Mouse (Mus musculus) bone marrow macrophage, adult 2 months (primary cell): ENCODE measurements at regions not wholly inside any gene's neighbourhood (a gene's known extent, or its start where the extent isn't known, plus 50 kb on each side); places are given as distances from the start of the nearest gene placed in this dataset.

Source experiments
- H3K27ac ChIP-seq: 2 replicates; pipeline ENCODE4 v1.5.1; 2012; ENCODE audit warnings: low read depth, low read length; ENCODE audit not compliant: insufficient read depth
- H3K4me1 ChIP-seq: 2 replicates; pipeline ENCODE4 v1.6.1; 2012; ENCODE audit warnings: low read length; ENCODE audit not compliant: control insufficient read depth, insufficient read depth
- H3K4me3 ChIP-seq: 2 replicates; pipeline ENCODE4 v1.5.1; 2012; ENCODE audit warnings: mild to moderate bottlenecking, low read length, moderate library complexity; ENCODE audit not compliant: insufficient read depth
- CTCF ChIP-seq: IDR thresholded peaks from 2 replicates; pipeline ENCODE4 v1.5.1; 2012; ENCODE audit warnings: low read depth, mild to moderate bottlenecking, low read length, moderate library complexity
- POLR2A ChIP-seq: IDR thresholded peaks from 2 replicates; pipeline ENCODE4 v1.6.1; 2012; ENCODE audit warnings: mild to moderate bottlenecking, low read depth, low read length, borderline replicate concordance

DNA sequence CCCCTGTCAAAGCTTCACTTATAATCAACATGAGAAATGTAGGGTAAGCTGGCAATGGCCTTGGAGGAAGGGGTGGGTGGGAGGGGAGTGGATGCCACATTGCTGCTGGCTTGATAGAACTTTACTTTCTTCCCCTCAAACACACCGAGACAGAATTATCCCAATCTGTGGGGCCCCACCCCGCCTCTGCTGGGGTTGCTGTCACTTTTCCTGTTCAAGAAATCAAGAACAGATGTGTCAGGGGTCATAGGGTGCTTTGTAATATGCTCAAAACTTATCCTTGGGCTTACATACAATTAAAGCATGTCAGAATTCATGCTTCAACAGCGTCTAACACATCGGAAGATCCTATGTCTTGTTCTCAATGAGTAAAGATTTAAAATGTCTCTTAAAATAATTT is 101.9 kb upstream of the Satb2 start:
- Histone ChIP-seq H3K4me3 (no peak overlapping the region), H3K27ac (no peak overlapping the region)
- TF ChIP-seq CTCF (no peak), POLR2A (no peak)

DNA sequence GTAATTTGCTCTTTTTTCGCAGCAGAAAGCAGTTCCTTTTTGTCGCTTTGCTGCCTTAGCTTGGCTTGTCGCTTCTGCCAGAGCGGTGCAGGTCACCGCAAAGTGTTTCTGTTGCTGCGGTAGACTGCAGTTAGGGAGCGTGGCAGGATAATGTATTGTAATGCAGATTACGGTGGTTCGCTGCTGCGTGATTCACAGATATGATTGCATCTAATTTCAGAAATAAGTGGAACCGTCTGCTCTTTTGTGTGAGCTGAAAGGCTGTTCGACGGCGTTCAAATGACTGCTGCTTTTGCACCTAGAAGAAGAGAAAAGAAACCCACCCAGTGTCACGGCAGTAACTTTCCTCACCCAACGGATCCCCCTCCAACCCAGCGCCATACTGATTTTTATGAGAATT is 104.7 kb upstream of the Satb2 start:
- Histone ChIP-seq H3K4me3 (no peak overlapping the region), H3K27ac (no peak overlapping the region), H3K4me1 (no peaks in the 10 kb centered on the region)
- TF ChIP-seq CTCF, result no peak
- no peak for TF ChIP-seq POLR2A

More for the DNA sequence above, 101.9 kb upstream of the Satb2 start:
- H3K4me1 ChIP-seq, result no peaks in the 10 kb centered on the region

DNA sequence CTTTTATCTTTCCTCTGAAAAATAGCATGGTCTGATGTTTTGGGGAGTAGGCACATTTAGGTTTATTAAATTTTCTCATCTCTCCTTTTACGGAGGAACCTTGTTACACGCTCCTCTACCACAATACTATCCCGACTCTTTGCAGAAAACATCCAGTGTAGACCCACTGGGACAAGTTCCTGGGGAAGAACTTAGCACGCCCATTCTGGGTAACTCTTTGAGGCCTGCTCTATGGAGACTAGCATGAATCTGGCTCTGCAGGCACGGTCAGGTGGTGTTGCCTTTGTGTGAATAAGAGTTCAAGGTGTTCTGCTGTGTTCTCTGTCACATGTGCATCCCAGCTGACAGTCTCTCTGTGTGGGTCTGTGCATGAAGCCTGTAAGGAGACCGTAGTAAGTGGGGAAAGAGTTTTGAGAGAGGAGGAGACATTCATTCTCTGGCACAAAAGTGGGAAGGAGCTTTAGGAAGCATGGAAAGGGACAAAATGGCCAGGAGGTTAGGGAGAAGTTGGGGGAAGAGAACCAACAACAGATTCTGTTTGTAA is 105.2 kb upstream of the Satb2 start:
- Histone ChIP-seq H3K27ac (no peak overlapping the region), H3K4me1 (no peaks in the 10 kb centered on the region), H3K4me3 (no peak overlapping the region)
- TF ChIP-seq POLR2A (no peak), CTCF (no peak)

DNA sequence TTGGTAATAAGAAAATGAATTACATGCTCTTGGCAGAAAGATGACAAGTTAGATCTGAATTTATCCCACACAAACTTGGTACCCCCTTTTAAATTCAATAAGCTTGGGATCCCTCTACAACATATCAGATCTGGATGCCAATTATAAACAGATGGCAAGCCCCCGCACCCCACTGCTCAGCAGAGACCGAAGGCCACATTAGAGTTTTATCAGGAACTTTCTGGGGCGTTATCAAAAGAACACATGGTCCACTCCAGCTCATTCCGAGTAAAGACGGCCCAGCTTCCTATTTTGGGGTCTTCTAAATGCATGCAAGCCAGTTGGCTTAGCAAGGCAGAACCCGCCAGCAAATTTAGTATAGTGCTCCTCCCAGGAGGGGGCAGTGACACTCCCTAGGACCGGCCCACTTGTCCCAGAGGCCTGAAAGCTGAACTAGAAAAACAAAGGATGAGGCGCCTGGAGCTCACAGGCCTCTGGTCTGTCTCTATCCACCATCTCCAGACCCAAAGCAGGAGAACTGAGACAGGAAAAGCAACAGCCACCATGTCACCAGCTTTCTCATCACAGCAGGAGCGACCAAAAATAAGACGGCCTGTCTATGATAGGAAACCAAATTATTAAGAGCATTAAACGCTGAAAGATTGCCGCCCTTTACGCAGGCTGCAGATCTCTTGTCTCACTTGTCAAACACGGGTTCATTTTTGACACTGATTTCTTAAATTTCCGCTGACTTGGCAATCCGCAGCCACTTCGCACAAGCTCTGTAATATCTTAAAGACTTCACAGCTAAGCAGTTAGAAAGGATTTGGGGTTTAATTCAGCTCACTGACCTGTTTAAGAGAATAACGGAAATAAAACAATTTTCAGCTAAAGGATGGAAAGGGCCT is 117.2 kb upstream of the Satb2 start:
- Histone ChIP-seq H3K4me1 (no peaks in the 10 kb centered on the region), H3K27ac (no peak overlapping the region), H3K4me3 (no peak overlapping the region)
- no peak for TF ChIP-seq CTCF

DNA sequence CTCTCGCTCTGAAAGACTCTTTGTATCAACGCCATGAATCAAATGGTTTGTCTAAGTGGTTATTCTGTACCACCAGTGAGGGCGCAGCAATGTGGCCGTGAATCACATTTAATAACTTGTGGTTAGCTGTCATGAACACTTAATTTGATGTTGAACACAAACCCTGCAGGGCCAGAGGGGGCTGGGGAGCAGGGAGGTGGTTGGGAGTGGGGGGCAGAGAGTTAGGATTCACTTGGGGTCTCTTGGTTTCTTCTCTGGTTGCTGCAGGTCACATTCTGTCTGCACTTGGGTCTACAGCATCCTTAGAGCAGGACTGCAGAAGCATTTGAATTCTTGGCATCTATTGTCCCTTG is 117.8 kb upstream of the Satb2 start:
- Histone ChIP-seq H3K27ac (no peak overlapping the region), H3K4me3 (no peak overlapping the region), H3K4me1 (no peaks in the 10 kb centered on the region)
- TF ChIP-seq CTCF (no peak), POLR2A (no peak)

DNA sequence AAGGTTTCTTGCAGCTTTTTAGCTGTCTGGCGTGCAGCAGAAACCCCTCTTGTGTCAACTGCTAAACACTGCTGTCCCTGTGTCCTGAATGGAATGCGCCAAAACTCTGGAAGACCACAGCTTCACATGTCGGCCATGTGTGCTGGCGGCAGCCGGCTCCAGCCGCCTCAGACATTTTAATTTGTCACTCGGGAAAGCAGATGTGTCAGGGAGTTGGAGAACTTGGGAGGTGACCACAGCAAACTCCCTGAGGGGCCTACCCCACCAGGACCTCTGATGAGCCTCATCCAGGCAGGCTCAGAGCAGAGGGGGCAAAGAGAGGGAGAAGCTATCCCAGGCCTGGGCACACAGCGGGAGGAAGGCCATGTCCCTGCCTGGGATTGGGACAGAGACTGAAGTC is 118.3 kb upstream of the Satb2 start:
- TF ChIP-seq CTCF (no peak), POLR2A (no peak)
- Histone ChIP-seq H3K4me1 (no peaks in the 10 kb centered on the region), H3K27ac (no peak overlapping the region)

DNA sequence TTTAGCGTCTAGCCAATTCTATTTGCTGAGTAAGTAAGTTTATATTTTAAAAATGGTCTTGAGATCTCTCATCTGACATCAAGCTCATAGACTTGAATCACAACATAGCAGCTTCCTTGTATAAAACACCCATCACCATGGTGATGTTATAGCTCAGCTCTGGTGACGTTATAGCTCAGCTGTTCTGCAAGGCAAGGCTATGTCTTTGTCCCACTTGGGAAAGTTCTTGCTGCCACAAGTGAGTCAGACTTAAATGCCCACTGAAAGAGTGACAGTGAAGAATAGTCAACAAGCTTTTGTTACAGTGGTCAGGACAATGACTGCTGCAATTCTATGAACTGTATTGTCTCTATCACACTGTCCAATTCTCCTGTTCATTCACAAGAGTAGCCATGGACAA is 122.2 kb upstream of the Satb2 start:
- H3K4me3 ChIP-seq, result no peak overlapping the region
- no peak for TF ChIP-seq POLR2A
- no peak for TF ChIP-seq CTCF

More for the DNA sequence above, 118.3 kb upstream of the Satb2 start:
- no peak overlapping the region for H3K4me3 ChIP-seq

DNA sequence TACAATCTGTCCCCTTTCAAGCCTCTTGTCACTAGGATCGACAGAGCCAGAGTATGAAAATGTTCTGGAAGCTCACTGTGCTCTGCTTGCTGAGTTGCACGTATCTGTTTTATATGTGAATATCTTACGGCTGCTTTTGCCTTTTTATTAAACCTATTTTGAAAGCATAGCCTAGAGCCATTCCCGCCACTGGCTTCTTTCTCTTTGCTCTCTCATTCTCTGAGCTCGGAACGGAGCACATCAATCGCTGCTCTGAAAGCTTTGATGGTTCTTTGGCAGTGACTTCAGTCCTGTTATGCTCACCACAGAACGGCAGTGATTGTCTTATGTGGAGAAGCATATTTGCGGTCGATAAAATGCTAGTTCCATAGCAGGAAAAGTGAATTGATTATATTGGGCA is 128.9 kb upstream of the Satb2 start:
- Histone ChIP-seq H3K4me1 (no peaks in the 10 kb centered on the region), H3K4me3 (no peak overlapping the region), H3K27ac (no peak overlapping the region)
- TF ChIP-seq CTCF (no peak), POLR2A (no peak)

More for the DNA sequence above, 122.2 kb upstream of the Satb2 start:
- Histone ChIP-seq H3K27ac (no peak overlapping the region), H3K4me1 (no peaks in the 10 kb centered on the region)

DNA sequence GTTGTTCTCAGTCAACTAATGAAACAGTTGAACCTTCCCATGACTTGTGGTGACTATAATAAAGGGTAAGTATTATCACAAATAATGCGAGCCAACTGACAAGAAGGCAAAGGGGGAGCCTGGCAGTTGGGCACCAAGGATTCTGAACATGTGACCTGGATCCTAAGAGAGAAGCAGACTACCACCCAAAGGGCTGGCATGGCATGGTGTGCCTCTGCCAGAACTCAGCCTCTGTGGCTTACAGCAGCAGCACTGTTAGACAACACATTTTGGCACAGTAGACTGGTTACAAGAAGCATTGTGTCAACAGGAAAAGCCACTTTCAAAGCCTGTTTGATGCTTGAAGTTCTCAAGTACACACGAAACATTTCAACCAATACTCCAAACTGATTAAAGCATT is 142.2 kb upstream of the Satb2 start:
- no peak overlapping the region for H3K27ac ChIP-seq
- no peak for TF ChIP-seq POLR2A
- H3K4me3 ChIP-seq, result no peak overlapping the region
- no peaks in the 10 kb centered on the region for H3K4me1 ChIP-seq

DNA sequence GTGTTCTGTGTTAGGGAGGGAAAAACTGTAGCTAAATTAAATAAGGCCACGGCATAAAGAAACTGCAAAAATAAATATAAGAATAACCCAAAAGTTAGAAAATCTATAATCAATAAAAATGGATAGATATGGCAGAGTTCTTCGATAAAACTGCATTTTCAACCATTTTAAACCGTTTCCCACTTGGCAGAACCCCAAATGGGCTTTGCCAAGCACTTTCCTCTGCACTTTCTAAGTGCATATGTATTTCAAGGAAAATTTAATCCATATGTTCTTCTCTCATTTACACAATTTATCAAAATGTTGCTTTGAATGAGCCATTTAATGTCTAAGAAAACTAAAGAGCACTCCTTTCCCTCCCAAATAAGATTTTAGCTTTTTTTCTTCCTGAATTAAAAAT is 165.7 kb upstream of the Satb2 start:
- TF ChIP-seq CTCF (no peak), POLR2A (no peak)
- no peak overlapping the region for H3K4me3 ChIP-seq
- H3K4me1 ChIP-seq, result no peaks in the 10 kb centered on the region
- H3K27ac ChIP-seq, result no peak overlapping the region

DNA sequence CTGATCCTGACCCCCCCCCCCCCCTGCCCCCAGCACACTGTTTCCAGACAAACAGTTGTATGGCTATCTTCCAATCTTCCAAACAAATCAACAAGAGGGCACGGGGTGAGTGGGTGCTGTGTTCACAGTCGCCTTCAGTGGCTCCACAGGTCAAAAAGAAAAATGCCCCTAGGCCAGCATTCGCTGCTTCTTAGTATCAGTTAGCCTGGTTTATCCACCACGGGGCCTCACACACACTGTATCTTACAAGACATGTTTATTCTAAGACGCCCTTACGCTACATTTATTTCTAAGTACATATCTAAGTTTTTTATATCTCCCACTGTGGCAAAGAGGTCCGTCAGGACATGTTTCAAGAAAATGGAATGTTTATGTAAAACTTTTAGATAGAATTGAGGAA is 177.4 kb upstream of the Satb2 start:
- H3K4me1 ChIP-seq, result no peaks in the 10 kb centered on the region
- H3K4me3 ChIP-seq, result no peak overlapping the region
- TF ChIP-seq CTCF (no peak), POLR2A (no peak)
- H3K27ac ChIP-seq, result no peak overlapping the region
